Mouse (Mus musculus) embryonic facial prominence, embryonic 13.5 days (tissue): ENCODE data around the gene Resp18. TPM values are rescaled to one million over a fixed set of nuclear protein-coding genes. Genes with fewer than 3 reads are reported as not detected.
"Not testable (repeated sequence)": the region's sequence is repeated elsewhere in the genome, so short reads cannot be mapped to it uniquely, and the experiment has no call there.

Experiments
- ATAC-seq: fragments of 200-750 bp; cut with Nextera tagmentation; 2 replicates; pipeline ENCODE4 v1.8.0; 2017; ENCODE audit warnings: low read depth; ENCODE audit not compliant: insufficient number of reproducible peaks, insufficient read depth, low FRiP score, low TSS enrichment
- H3K27ac ChIP-seq: fragments of 300-500 bp; sonication (generic); 2 replicates; pipeline ENCODE4 v1.5.1; 2015; ENCODE audit warnings: moderate library complexity, mild to moderate bottlenecking, inconsistent platforms
- H3K27me3 ChIP-seq: fragments of 300-500 bp; sonication (generic); 2 replicates; pipeline ENCODE4 v1.6.1; 2015; ENCODE audit warnings: mild to moderate bottlenecking, inconsistent platforms
- H3K36me3 ChIP-seq: fragments of 300-500 bp; sonication (generic); 2 replicates; pipeline ENCODE4 v1.6.1; 2015; ENCODE audit warnings: mild to moderate bottlenecking, inconsistent platforms
- H3K4me1 ChIP-seq: fragments of 300-500 bp; sonication (generic); 2 replicates; pipeline ENCODE4 v1.6.1; 2015; ENCODE audit warnings: inconsistent platforms
- H3K4me2 ChIP-seq: fragments of 300-500 bp; sonication (generic); 2 replicates; pipeline ENCODE4 v1.6.1; 2015; ENCODE audit warnings: moderate library complexity, mild to moderate bottlenecking, inconsistent platforms
- H3K4me3 ChIP-seq: fragments of 300-500 bp; sonication (generic); 2 replicates; pipeline ENCODE4 v1.5.1; 2015; ENCODE audit warnings: mild to moderate bottlenecking, inconsistent platforms
- H3K9ac ChIP-seq: fragments of 300-500 bp; sonication (generic); 2 replicates; pipeline ENCODE4 v1.6.1; 2015; ENCODE audit warnings: mild to moderate bottlenecking, inconsistent platforms
- H3K9me3 ChIP-seq: fragments of 300-500 bp; sonication (generic); 2 replicates; pipeline ENCODE4 v1.6.1; 2016; ENCODE audit warnings: inconsistent platforms
- WGBS: fragments of 180-500 bp; shearing (Covaris S2); methylation state at CpG from one replicate; pipeline ENCODE4 v1.1.7; 2015; ENCODE audit warnings: mixed read lengths; 5-methylcytosine and 5-hydroxymethylcytosine counted together
- polyA plus RNA-seq: library from polyadenylated mRNA; unstranded; fragments of >200 nt; fragmentation: Nextera tagmentation; extraction: Ambion mirVana; gene quantifications from 2 replicates; pipeline ENCODE4 v1.2.1, GENCODE M21; 2015

Gene Resp18
- polyA plus RNA-seq, 1 experiment from 2014 or later = 2.1 TPM

DNA sequence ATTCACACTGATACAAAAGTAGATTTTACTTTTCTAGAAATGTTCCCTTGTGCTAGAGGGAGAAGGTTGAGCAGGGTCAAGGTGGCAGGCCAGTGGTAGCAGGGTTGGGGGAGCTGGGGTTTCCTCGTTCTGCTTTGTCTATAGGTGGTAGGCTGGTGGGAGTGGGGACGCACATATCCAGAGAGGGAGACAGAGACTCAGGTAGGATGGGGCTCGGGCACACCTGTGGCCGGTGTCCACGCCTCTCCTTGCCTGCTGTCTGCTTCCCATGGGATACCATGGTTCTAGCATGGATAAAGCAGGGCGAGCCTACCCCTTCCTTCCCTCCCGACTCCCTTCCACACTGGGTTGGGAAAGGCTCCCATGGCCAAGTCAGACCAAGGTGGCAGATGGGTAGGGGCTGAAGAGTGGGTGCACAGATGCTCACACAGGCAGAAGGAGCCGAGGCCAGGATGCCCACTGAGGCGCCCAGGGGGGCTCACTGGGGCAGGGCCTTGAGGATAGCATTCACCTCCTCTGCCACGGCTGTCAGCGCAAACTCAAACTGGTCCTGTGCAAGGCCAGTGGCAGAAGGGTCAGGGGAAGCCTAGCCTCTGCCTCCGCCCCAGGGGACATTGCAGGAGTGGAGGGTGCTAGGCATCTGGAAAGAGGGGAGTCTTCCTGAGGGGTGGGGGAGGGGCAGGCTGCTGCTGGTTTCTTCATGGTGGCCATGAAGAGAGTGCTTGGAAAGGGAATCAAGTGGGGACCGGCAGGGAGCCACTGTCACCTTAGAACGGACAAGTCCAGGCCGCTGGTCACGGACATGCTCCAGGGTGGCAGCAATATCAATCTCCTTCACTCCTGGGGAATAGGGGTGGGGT is 30.9 kb downstream of the Resp18 start:
- Histone ChIP-seq H3K4me1 (peaks cover 25% of the 10 kb centered on the region), H3K9me3 (no peaks in the 10 kb centered on the region), H3K36me3 (peaks cover 21% of the 10 kb centered on the region), H3K4me2 (no peak overlapping the region), H3K27ac (no peak overlapping the region), H3K9ac (peak overlapping the region; percentile 16; the same call in 1 of the 2 replicates), H3K4me3 (no peak overlapping the region), H3K27me3 (peaks cover 3% of the 10 kb centered on the region)
- 78% methylated on average over 16 of the region's 16 CpGs for WGBS
- no peak for ATAC-seq

DNA sequence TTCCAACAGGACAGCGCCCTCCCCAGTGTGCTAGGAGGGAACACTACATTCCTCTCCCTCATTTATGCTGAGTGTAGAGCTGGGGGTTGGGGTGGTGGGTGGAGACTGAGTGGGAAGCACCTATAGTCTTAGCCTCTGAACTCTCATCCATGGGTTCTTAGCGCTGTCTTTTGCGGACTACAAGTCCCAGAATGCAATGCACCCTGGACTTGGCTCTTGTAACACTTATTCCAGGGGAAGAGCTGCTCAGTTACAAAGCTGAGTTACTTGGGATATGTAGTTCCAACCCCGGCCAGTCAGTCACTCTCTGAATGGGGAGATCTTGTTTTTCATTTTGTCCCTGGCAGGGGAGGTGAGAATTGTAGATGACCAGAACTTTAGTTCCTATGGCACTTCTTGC is 33.4 kb downstream of the Resp18 start:
- peaks cover 14% of the 10 kb centered on the region for H3K4me1 ChIP-seq
- H3K27ac ChIP-seq = no peak overlapping the region
- no peak overlapping the region for H3K4me3 ChIP-seq
- H3K27me3 ChIP-seq = no peaks in the 10 kb centered on the region
- ATAC-seq = no peak
- 15% methylated on average over 4 of the region's 4 CpGs for WGBS
- H3K9ac ChIP-seq = no peak overlapping the region
- no peak overlapping the region for H3K4me2 ChIP-seq
- no peaks in the 10 kb centered on the region for H3K9me3 ChIP-seq
- peaks cover 41% of the 10 kb centered on the region for H3K36me3 ChIP-seq

DNA sequence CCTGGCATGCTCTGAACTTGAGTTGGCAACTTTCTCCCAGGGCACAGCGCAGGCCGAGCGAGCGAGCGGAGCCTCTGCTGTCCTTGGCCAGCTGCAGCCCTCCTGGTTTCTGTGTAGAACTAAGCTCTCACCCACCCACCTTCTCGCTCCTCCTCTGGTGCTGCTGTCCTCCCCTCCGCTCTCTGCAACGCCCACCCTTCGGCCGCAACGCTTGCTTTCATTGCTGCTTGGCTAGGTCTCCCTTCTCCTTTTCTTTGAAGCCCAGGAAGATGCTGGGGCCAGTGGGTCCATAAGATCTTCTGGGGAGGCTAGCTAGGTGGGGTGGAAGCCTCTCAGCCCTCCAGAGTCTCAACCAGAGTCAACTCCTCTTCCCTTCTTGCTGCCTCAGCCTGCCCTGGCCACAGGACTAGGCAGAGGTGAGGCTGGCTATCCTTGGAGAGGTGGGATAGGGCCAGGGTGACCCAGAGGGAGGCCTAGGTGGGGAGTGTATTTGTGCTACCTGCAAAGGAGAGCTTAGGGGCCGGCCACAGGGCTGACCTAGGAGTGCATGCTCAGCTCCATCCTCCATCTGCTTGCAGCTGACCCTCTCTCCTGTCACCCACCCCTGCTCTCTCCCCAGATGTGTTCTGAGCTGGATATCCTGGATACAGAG is 33.9 kb downstream of the Resp18 start:
- no peak overlapping the region for H3K9ac ChIP-seq
- no peak for ATAC-seq

GRCm38 (mm10) chr1:75243411-75243810 is 34.8 kb downstream of the Resp18 start:
- Histone ChIP-seq H3K9ac (no peak overlapping the region), H3K27ac (no peak overlapping the region), H3K4me2 (no peak overlapping the region), H3K36me3 (peaks cover 51% of the 10 kb centered on the region), H3K4me3 (no peak overlapping the region), H3K9me3 (no peaks in the 10 kb centered on the region), H3K4me1 (peaks cover 12% of the 10 kb centered on the region), H3K27me3 (no peaks in the 10 kb centered on the region)
- ATAC-seq = no peak
- WGBS = 85% methylated on average over 14 of the region's 14 CpGs

More for the DNA sequence above, 33.9 kb downstream of the Resp18 start:
- no peak overlapping the region for H3K4me2 ChIP-seq
- no peaks in the 10 kb centered on the region for H3K27me3 ChIP-seq
- H3K36me3 ChIP-seq = peaks cover 47% of the 10 kb centered on the region
- no peaks in the 10 kb centered on the region for H3K9me3 ChIP-seq
- peaks cover 14% of the 10 kb centered on the region for H3K4me1 ChIP-seq
- 86% methylated on average over 12 of the region's 12 CpGs for WGBS
- no peak overlapping the region for H3K4me3 ChIP-seq
- H3K27ac ChIP-seq = no peak overlapping the region

- Histone ChIP-seq H3K9me3 (no peaks in the 10 kb centered on the region), H3K27ac (no peak overlapping the region)
- ATAC-seq = no peak
Observed at GRCm38 (mm10) chr1:75239591-75239990, 38.6 kb downstream of the Resp18 start.

DNA sequence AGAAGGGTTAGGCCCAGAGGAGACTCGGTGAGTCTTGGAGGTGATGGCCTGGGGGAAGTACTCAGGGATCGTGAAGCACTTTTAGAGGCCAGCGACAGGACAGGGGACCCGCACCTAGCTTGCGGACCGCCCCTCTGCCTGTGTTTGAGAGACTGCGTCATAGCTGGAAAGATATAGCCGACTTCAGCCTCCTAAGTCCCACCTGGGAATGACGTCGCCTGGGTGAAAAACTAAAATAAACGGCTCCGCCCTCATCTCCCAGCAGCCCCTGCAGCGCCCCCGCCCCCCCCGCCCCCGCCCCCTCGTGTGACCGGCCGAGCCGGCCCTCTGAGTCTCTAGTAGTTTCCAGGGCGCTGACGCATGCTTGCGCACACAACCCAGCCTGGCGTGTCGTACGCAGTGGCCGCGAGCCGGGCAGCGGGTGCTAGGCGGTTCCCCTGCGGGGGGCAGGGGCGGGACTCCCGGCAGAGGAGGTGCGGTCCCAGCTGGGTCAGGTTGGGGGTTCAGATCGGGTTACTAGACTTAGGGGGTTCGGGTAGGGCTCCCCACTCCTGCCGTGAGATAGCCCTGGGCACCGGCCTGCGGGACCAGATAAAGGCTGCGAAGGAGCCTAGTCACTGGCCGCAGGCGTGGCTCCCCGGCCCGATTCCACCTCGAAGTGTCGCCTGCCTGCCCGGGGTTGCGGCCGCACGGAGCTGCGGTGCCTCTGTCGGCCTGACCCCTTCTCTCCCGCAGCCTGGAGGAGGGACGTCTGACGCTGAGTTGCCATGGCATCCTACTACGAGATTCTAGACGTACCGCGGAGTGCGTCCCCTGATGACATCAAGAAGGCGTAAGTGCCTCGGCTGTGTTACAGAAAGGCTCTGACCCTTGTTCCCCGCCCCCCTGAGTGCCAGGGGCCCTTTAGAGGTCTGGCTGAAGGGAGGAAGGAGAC is 41.8 kb downstream of the Resp18 start, which contains the start of gene Dnajb2:
TSS of gene Dnajb2 (plus strand) at position 290 of the 934 bp plus-strand sequence.
- Histone ChIP-seq H3K4me1 (peaks cover 18% of the 10 kb centered on the region), H3K36me3 (peaks cover 22% of the 10 kb centered on the region), H3K4me3 (peak within 1 kb of the TSS; percentile 72), H3K9ac (peak within 1 kb of the TSS; percentile 91), H3K27ac (peak within 1 kb of the TSS; percentile 80), H3K27me3 (peaks cover 6% of the 10 kb centered on the region; the same call in 1 of the 2 replicates), H3K4me2 (peak within 1 kb of the TSS; percentile 93), H3K9me3 (no peaks in the 10 kb centered on the region)
- WGBS = under 1% methylated on average over 63 of the region's 64 CpGs
- ATAC-seq = peak; percentile 82

More at GRCm38 (mm10) chr1:75239591-75239990, 38.6 kb downstream of the Resp18 start:
- H3K4me3 ChIP-seq = no peak overlapping the region
- no peaks in the 10 kb centered on the region for H3K27me3 ChIP-seq
- H3K4me1 ChIP-seq = peaks cover 14% of the 10 kb centered on the region
- 84% methylated on average over 10 of the region's 10 CpGs for WGBS
- H3K36me3 ChIP-seq = peaks cover 51% of the 10 kb centered on the region
- no peak overlapping the region for H3K4me2 ChIP-seq
- H3K9ac ChIP-seq = no peak overlapping the region

DNA sequence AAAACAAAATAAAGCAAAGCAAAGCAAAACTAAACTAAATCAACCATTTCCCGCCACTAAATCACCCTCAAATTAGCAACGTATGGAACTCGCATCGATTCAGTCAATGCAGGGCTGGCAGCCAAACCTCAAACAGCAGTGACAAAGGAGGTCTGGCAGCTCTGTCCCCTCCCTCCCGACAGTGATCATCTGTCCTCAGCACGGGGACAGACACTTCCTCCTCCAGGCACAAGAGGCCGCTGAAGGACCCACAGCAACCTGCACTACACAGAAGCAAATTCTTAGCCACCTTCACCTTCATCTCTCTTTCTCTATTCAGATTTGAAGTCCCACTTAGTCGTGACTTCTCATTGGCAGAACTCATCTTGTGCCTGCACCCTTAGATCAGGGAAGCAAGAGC is 43.6 kb downstream of the Resp18 start:
- H3K9ac ChIP-seq = no peak overlapping the region
- H3K27me3 ChIP-seq = peaks cover 12% of the 10 kb centered on the region; the same call in 1 of the 2 replicates
- peaks cover 7% of the 10 kb centered on the region; the same call in 1 of the 2 replicates for H3K36me3 ChIP-seq
- H3K4me3 ChIP-seq = no peak overlapping the region
- no peak overlapping the region for H3K27ac ChIP-seq
- no peak for ATAC-seq
- peaks cover 18% of the 10 kb centered on the region for H3K4me1 ChIP-seq
- H3K9me3 ChIP-seq = no peaks in the 10 kb centered on the region
- 2% methylated on average over 8 of the region's 8 CpGs for WGBS
- H3K4me2 ChIP-seq = no peak overlapping the region

DNA sequence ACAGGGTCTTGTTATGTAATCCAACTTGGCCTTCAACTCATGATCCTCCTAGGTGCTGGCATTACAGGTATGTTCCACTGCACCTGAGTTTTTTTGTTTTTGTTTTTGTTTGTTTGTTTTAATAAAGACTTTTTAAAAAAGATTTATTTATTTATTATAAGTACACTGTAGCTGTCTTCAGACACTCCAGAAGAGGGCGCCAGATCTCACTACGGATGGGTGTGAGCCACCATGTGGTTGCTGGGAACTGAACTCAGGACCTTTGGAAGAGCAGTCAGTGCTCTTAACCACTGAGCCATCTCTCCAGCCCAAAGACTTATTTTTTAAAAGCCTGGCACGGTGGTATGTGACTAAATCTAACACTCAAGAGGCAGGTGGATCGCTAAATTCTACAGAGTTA is 45.7 kb downstream of the Resp18 start:
- H3K4me1 ChIP-seq = peaks cover 16% of the 10 kb centered on the region
- WGBS = 73% methylated on average over 4 of the region's 4 CpGs
- H3K27ac ChIP-seq, H3K36me3 ChIP-seq, H3K9me3 ChIP-seq, H3K4me3 ChIP-seq, ATAC-seq, H3K9ac ChIP-seq, H3K4me2 ChIP-seq: not testable (repeated sequence)
- peaks cover 14% of the 10 kb centered on the region; the same call in 1 of the 2 replicates for H3K27me3 ChIP-seq

DNA sequence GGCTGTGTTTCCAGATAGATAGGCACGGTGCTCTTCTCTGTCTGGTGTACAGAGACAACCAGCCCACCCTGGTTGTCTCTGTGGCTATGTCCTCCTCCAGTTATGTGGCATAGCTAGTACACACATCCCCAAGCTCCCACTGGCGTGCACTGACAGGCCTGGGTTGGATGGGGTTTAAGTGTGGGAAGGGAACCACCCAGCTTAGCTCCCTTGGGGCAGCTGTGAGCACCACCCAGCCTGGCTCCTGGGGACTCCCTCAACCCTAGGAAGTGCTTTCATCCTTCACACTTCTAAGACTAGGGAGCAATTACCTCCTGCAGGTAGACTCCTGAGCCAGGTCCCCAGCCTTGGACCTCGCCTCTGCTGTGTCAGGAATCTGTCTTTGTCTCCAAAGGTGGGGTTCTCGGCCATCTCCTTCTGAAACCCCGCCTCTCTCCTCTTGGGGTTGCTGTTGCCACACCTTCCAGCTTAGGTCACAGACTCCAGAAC is 46.5 kb downstream of the Resp18 start, which contains the start of gene A630095N17Rik:
TSS of gene A630095N17Rik (minus strand) at position 439 of the 489 bp plus-strand sequence.
- 67% methylated on average over 5 of the region's 5 CpGs for WGBS
- ATAC-seq = no peak
- Histone ChIP-seq H3K4me2 (no peak within 1 kb of the TSS), H3K27me3 (peaks cover 14% of the 10 kb centered on the region; the same call in 1 of the 2 replicates), H3K9me3 (no peaks in the 10 kb centered on the region), H3K36me3 (no peaks in the 10 kb centered on the region), H3K4me1 (peaks cover 8% of the 10 kb centered on the region), H3K27ac (no peak within 1 kb of the TSS), H3K9ac (no peak within 1 kb of the TSS), H3K4me3 (no peak within 1 kb of the TSS)

- Histone ChIP-seq H3K27me3 (peaks cover 14% of the 10 kb centered on the region; the same call in 1 of the 2 replicates), H3K9ac (no peak overlapping the region), H3K4me3 (no peak overlapping the region), H3K4me2 (no peak overlapping the region), H3K27ac (no peak overlapping the region), H3K36me3 (no peaks in the 10 kb centered on the region), H3K9me3 (no peaks in the 10 kb centered on the region), H3K4me1 (peaks cover 8% of the 10 kb centered on the region)
- ATAC-seq = no peak
- 61% methylated on average over 4 of the region's 4 CpGs for WGBS
Observed at GRCm38 (mm10) chr1:75231224-75231623, 47.0 kb downstream of the Resp18 start.
